Mouse (Mus musculus): ENCODE results near the gene Itgb2.
A peak's percentile ranks its signal among the peaks of the same experiment; 100 is the strongest.

Gene Itgb2

DNA sequence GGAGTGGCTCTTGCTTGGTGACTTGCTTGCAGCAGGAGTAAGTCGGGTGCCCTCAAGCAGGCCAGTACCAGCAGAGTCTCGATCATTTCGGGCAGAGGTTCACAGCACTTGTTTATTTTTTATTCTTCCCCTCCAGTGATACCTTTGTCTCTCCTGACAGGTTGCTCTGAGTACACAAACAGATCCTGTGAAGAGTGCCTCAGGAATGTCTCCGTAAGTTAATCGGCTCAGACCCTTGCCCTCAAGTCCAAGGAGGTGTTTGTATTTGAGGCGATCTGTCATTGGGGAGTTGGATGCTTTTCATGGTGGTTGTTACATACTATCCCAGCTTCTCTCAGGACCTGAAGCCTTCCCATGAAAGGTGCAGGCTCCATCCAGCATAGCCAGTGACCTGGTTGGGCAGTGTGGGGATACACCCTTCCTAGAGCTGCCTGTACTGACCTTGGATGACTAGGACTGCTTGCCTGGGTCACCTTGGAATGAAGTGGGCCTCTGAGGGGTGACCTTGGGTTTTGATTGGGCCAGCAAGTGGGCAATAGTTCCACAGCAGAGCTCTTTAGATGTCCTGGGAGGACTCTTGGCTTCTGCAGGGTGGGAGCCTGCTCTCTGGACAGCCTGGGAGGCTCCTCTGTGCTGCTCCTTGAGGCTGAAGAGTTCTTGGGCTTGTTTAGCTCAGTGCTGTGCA, 57.2 kb downstream of the Itgb2 start:
- DNase-seq (ENCODE audit: low spot score in 2 of 2): no peak

DNA sequence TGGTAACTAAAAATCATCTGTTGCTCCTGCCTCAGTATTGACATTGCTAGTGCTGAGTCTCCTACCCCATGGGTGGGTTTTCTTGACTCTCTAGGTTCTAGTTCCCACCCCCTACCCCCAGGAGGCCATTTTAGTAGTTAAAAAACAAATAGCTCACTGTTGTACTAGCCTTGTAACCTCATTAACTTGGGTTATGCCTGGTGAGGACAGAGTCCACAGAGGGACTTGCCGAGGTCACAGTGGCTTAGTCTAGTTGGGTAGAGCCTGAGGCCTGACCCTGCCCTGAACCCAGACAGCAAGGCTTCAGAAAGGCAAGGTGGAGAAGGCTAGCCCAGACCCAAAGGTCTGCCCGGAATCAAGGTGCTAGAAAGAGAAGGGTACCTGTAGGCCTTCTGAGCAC, 58.0 kb downstream of the Itgb2 start:
- DNase-seq (ENCODE audit: low spot score in 2 of 2): no peak

DNA sequence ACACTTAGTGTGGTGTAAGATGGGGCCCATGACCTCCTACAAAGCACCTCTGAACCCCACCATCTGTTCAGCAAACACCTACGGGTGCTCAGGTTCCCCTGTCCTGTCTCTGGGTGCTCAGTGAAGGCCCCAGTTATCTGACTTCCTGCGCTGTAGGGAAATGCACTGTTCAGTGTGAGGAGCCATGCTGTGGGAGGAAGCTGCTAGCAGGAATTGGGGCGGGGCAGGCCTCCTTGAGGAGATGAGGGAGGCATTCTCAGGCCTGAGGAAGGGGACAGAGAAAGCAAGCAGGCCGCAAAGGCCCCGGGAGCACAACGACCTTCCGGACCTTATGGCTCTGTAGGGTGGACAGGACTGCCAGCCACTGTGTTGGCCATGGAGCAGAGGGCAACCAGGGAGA, 59.1 kb downstream of the Itgb2 start:
- DNase-seq (ENCODE audit: low spot score in 2 of 2): no peak

DNA sequence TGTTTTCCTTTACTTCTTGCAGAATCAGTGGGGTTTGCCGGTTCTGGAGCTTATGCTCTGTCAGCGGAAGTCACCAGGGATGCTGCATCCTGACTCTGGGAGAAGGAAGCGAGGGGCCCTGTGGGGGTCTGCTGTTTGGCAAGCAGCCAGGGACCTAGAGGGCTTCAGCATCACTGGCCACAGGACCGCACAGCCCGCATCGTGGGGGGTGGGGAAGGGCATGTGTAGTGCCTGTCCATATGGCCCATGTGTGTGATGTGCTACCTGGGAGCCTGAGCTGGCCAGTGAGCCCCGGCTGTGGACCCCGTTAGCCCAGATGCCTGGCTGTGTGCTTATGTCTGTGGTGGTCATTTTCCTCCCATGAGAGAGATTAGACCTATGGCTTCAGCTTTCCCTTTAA, 59.7 kb downstream of the Itgb2 start:
- no peak for DNase-seq (ENCODE audit: low spot score in 2 of 2)

DNA sequence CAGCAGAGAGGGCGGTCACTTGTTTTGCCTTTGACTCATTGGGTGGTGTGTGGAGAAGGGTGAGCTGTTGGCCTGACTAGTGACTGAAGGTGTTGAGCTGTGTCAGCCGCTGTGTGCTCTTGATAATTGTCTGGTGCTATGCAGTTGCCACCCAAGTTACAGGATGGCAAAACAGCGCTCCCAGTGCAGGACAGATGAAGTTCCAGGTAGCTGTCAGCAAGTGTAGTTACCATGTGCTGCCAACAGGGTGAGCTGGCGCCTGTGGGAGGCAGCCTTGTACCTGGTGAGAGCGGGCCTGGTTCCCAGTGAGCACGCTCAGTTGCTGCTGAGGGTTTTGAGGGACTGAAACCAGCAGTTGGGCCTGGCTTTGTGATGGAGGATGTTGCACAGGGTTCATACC, 60.8 kb downstream of the Itgb2 start:
- peak; percentile 59 to 63 for DNase-seq (ENCODE audit: low spot score in 2 of 2)

DNA sequence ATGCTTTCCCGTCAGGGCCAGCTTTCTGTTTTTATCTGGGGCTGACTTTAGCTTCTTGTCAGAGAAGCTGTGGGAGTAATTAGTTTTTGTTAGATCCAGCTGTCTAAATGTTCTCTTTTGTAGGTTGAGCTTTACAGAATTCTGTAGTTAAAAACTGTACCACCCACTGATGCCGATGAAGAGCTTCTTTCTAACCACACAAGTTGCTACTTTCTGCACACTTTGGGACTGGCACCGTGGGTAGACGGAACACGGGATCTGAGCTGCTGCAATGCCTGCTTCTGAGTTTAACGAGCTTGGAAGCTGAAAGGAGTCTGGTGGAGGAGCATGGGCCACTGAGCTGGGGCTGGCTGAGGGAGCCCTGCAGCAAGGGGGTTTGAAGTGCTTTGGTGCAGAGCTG, 61.5 kb downstream of the Itgb2 start:
- DNase-seq (ENCODE audit: low spot score in 2 of 2): no peak

DNA sequence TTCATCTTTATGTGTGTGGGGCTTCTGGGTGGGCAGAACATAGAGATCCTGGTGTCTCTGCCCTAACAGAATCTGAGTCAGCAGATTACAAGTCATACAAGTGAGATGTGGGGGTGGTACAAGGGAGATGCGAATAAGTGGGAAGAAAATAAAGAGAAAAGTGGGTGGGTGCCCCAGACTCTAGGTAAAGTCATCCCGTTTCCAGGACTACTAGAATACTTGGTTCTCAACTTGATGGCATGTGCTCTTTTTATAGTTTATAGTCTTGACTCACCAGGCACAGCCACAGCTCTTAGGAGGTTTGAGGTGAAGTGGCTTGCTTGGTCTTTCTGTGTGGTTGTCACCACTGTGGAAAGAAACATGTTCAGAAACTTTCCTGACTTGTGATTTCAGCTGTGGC, 66.0 kb downstream of the Itgb2 start:
- DNase-seq (ENCODE audit: low spot score in 2 of 2): no peak

DNA sequence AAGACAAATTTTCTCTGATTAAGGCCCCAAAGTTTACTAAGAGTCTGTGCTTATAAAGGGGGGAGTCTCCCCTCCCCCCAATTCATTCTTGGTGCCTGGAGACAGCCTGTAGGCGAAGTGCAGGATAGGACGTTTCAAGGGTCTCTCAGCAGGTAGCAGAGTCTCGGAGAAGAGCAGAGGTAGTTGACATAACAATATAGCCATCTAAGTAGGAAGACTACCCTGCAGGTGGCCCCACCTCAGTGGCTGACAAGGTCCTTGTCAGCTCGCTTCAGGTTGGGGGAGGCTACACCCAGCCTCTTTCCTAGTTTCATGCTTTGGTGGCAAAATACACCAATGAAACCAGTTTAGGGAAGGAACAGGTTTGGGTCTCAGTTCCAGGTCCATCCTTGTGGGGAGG, 73.0 kb downstream of the Itgb2 start:
- no peak for DNase-seq (ENCODE audit: low spot score in 2 of 2)

DNA sequence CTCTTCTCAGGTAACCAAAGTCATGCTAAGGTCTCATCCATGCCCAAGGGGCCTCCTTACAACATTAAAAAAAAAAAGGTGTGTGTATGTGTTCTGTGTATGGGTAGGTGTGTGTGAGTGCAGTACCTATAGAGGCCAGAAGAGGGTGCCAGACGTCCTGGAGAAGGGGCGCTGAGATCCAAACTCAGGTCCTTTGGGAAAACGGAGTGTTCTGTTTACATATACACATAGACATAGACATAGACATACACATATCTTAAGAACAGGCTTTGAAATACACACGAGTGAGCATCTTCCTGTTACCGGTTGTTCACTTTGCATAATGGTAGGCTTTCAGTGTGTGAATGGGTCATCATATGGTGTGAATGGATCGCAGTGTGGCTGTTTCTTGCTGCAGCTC, 74.1 kb downstream of the Itgb2 start:
- DNase-seq (ENCODE audit: low spot score in 2 of 2): no peak

DNA sequence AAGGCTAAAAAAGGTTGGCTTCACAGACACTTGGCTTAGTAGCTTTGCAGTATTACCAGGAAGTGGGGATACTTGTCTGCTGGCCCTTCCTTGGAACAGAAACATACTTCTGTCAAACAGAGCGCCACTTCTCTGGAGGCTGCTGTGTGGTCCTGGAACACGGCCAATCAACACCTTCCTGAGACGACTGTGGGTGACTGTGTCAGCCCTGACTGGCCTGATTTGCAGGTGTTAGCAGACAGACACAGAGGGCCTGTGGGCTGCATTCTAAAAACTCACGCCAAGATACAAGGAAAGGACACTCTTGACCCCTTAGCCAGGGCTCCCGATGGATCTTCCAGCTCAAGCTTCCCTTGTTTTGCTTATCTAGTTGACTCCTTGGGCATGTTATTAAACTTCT, 74.9 kb downstream of the Itgb2 start:
- no peak for DNase-seq (ENCODE audit: low spot score in 2 of 2)

DNA sequence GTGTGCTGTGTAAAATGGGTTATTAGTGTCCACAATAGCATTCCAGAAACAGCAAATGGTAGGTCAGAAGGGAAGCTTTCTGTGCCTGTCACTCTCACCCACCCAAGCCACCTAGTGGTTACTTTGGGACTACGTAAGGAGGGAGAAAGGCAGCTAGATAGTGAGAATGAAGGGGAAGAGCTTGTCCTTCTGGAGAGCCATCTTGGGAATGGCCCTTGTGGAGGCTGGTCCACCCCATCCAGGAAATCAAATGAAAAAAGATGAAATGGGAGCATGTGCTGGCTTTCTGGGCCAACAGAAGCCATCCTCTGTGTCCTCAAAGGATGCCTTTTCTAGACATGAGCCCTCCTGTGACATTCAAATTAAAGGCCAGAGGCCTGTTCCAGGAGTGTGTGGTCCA, 75.3 kb downstream of the Itgb2 start:
- DNase-seq (ENCODE audit: low spot score in 2 of 2): peak in 1 of 2 experiments; percentile 59

DNA sequence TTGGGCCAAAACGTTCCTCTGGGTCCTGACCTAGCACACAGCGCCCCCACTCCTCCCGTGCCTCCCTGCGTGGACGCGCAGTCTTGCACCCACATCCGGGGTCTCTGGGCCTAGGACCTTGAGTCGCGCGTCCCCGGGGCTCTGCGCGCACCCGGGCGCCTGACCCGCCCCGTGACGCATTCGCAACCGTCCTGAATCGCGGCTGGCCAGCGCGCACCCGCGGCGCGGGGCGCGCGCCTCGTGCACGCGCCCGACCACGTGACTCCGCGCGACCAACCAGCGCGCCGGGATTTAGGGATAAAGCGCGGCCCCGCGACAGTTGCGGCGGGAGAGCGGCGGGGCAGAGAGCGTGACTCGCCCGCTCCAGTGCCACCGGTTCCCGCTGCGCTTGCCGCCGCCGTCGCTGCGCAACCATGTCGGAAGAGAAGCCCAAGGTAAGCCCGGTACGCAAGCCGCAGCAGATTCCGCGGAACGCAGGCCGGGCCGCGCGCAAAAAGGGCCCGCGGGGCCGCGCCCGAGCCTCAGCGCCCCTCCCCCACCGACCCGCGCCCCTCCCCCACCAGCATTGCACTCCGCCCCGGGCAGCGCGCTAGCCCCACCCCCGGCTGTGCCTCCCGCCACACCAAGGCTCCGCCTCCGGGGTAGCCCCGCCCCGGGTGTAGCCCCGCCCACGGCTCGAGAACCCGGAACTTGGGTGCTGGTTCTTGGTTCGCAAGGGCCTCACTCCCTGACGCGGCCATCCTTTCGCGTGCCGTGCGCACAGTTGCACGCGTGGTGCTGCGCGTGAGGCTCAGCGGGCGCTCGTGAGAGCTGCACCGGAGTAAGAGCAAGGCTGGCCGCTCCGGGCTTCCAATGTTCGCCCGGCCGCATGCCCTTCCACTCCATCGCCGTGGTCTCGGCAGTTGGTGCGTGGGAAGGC, 76.1 kb downstream of the Itgb2 start, which contains the start of the genes Sumo3 and Gm49325:
TSS of gene Sumo3 (plus strand) at position 190 of the 919 bp plus-strand sequence.
TSS of gene Gm49325 (plus strand) at position 290 of the 919 bp plus-strand sequence.
- DNase-seq (ENCODE audit: low spot score in 2 of 2): peak; percentile 98

DNA sequence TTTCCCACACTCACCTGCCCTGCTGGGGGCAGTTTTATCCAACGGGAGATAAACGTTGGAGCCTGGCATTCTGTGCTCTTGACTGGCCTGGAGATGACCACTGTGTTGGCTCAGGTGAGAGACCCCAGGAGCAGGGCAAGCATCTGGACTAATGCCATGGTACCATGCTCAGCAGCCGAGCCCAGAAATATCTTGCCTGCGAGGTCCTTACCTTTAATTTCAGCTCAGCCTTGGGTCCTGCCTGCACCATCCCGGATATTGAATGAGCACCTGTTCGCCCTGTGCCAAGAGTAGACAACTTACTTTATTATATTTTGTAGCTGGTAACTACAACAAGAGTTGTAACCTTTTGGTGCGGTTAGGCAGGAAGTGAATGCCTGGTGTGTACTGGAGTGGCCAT, 76.8 kb downstream of the Itgb2 start:
- peak; percentile 30 to 36 for DNase-seq (ENCODE audit: low spot score in 2 of 2)

DNA sequence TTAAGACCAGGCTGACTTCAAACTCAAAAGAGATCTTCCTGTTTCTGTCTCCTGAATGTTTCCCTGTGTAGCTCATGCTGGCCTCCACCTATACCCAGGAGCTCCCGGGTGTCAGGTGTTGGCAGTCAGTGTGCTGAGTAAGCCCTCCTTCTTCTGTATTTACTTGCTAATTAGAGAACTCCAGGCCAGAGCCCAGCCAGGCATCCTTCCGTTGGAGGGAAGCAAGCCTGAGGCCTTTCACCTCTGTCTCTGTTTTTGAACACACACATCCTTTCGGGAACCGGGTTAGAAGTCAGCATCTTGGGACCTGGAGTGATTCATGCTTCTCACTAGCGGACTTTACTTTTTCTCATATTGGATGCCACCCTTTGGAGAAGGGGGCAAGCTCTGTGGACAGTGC, 77.4 kb downstream of the Itgb2 start:
- DNase-seq (ENCODE audit: low spot score in 2 of 2): no peak

DNA sequence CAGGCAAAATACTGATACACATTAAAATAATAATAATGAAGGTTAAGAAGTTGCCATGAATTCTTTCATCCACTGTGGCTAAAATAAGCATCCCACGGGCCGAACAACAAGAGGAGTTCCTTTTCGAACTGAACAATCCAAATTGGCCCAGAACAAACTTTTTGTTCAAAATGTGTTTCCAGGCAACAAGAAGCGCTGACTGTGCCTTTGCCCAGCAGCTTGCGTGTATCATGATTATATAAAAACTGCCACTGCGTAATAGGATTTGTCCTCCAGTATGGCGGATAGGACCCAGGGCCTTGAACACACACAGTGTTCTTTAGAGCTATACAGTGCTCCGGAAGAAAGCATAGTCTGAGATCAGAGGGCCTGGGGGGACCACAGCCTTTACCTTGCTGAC, 78.5 kb downstream of the Itgb2 start:
- no peak for DNase-seq (ENCODE audit: low spot score in 2 of 2)

DNA sequence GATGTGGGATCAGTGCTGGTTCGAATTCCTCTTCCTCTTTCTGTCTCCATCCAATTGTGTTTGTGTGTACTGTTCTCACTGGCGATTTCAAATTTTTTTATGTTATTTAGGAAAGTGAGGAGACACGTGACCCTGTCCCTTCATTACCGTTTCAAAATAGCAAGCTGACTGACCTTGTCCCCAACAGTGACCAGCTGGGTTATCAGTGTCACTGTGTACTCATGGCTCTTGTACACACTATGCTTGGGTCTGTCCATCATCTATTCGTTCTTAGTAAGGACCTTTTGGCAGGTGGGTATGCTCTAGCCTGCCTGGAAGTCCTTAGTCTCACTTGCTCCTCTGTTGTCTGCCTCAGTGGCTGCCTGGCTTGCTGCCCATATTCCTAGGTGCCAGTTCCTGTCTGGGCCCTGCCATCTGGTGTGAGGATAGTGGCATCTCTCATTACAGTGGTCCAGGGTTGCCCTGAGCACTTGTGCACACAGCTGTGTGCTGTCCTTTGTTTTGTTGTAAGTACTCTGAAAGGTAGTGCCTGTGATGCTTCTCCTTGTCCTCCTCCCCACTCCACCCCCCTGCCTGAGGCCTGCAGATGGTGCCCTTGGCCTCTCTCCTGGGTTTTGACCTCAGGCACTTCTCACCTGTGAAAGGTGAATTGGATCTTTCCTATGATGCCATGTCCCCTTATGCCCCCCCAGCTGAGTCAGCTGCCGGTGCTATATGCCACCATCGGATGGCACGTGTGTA, 80.3 kb downstream of the Itgb2 start:
- no peak for DNase-seq (ENCODE audit: low spot score in 2 of 2)

DNA sequence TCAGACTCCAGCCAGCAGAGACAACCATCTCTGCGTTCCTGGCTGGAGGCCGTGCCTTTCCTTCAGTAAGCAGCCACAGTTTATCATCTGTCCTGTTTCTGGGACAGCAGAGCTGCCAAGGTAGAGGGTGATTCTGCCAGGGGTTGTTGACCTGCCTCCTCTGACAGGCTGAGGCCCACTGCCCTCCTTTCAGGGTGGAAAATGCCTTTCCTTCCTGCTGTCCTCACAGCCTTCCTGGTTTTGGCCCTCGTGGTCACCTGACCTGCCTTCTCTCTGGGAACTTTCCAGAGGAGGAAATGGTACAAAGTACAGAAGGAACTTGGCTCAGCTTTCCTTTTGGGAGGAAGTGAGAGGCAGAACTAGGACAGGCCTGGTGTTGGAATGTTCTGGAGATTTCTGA, 83.4 kb downstream of the Itgb2 start:
- peak in 1 of 2 experiments; percentile 33 for DNase-seq (ENCODE audit: low spot score in 2 of 2)

All from spleen, postnatal 36 days (tissue).